Mouse (Mus musculus): ENCODE measurements around the gene Pcgf2. TPM values are rescaled to one million over a fixed set of nuclear protein-coding genes. Genes with fewer than 3 reads are reported as not detected.

The Pcgf2 gene
- polyA plus RNA-seq, 1 experiment: 24.3 TPM

DNA sequence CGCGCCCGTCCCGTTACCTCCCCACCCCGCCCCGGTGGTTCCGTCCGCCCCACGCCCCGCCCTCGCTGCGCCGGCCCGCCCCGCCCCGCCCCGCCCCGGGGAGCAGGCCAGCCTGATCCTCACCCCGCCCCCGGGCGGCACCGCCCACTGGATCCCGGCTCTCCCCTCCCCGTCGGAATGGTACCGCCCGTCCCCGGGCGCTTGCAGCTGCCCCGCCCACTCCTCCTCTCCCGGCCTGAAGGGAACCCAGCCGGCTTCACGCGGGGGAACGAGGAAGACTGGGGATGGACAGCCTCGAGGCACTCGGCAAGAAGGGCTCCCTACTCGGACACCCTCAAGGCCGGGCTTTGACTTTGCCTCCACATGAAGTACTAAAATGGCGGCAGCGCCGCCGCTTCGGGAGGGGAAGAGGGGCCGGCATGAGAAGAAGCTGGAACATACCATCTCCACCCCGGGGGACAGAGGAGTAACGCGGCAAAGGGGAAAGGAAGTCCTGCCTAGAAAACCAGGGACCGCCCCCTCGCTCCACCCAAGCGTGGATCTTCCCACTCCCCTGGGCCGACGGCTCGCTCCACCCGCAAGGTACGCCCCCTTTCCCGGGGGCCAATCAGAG, 44.5 kb upstream of the Pcgf2 start:
- peak overlapping the region; percentile 57 for H3ac ChIP-seq (ENCODE audit: control insufficient read depth, insufficient read length)
- no peaks in the 10 kb centered on the region for H3K27me3 ChIP-seq (ENCODE audit: control insufficient read depth, insufficient read depth, insufficient read length)
- H3K4me2 ChIP-seq (ENCODE audit: low read depth): peak overlapping the region; percentile 86
- peaks cover 6% of the 10 kb centered on the region for H3K36me3 ChIP-seq (ENCODE audit: control insufficient read depth, insufficient read depth)
- TF ChIP-seq MYOG (IDR thresholded peaks at IDR 0.05; ENCODE audit: control insufficient read depth in 1 of 3, insufficient read depth in 1 of 3, insufficient read length in 2 of 3, low read depth in 2 of 3) (peak in 1 of 3 experiments; percentile 47), E2F4 (IDR thresholded peaks at IDR 0.05; ENCODE audit: insufficient read depth) (no peak), MYOD1 (IDR thresholded peaks at IDR 0.05; ENCODE audit: control insufficient read depth in 1 of 3, insufficient read length in 2 of 3, low read depth in 2 of 3) (peak in 1 of 3 experiments; percentile 9), POLR2AphosphoS2 (IDR thresholded peaks at IDR 0.05; ENCODE audit: insufficient read length, low read depth) (peak; percentile 87), POLR2A (IDR thresholded peaks at IDR 0.05; ENCODE audit: insufficient read length, low read depth) (no peak)
- H3K79me2 ChIP-seq (ENCODE audit: control insufficient read depth, insufficient read depth): peaks cover 44% of the 10 kb centered on the region
- H3K4me3 ChIP-seq: peak overlapping the region; percentile 44

DNA sequence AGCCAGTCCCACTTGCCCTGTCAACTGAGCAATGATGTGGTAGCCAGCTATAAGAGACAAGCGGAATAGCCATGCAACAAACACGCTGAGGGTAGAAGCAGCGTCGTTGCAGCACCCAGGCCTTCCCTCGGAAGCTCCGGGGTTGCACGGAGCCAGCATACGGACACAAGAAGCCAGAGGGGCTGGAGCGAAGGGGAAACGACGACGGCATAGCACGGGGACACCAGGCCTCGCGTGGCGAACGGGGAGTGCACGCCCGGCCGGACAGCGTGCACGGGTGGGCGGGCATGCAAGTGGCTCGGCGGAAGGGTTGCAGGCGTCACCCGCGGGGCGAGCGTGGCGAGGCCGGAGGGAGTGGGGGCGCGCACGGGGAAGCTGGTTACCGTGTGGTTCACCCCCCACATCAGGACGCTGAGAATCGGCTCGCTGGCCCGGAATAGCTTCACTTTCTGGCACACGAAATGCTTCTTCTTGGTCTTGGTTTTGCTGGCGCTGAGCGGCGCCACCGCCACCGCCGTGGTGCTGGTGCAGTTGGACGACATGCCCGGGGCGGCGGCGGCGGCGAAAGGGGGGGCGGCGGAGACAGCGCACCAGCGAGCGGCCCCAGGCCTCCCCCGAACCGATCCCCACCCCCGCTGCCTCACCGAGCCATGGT, 43.9 kb upstream of the Pcgf2 start, which contains the start of gene Pip4k2b:
Pip4k2b (minus strand) TSS at position 642 of the 655 bp plus-strand sequence.
- peak within 1 kb of the TSS; percentile 44 for H3K4me3 ChIP-seq
- peak in 1 of 3 experiments; percentile 21 for TF ChIP-seq MYOD1 (IDR thresholded peaks at IDR 0.05; ENCODE audit: control insufficient read depth in 1 of 3, insufficient read length in 2 of 3, low read depth in 2 of 3)
- no peak for TF ChIP-seq TCF3 (IDR thresholded peaks at IDR 0.05; ENCODE audit: insufficient read length, low read depth)
- TF ChIP-seq SRF (IDR thresholded peaks at IDR 0.05; ENCODE audit: control insufficient read depth, insufficient read length, low read depth): no peak
- no peak for TF ChIP-seq REST (IDR thresholded peaks at IDR 0.05; ENCODE audit: insufficient read depth, insufficient read length)
- TF ChIP-seq USF1 (IDR thresholded peaks at IDR 0.05; ENCODE audit: low read depth): no peak
- TF ChIP-seq POLR2A (IDR thresholded peaks at IDR 0.05; ENCODE audit: insufficient read length, low read depth): peak; percentile 59
- TF ChIP-seq MAX (IDR thresholded peaks at IDR 0.05; ENCODE audit: low read depth): peak; percentile 33
- peak; percentile 56 for TF ChIP-seq POLR2AphosphoS2 (IDR thresholded peaks at IDR 0.05; ENCODE audit: insufficient read length, low read depth)
- TF ChIP-seq CEBPB (IDR thresholded peaks at IDR 0.05; ENCODE audit: insufficient read depth, poor library complexity, severe bottlenecking): no peak
- TF ChIP-seq E2F4 (IDR thresholded peaks at IDR 0.05; ENCODE audit: insufficient read depth): no peak
- TF ChIP-seq TCF12 (IDR thresholded peaks at IDR 0.05; ENCODE audit: insufficient read depth, poor library complexity, severe bottlenecking): no peak
- peak in 2 of 3 experiments; percentile 13 to 16 for TF ChIP-seq MYOG (IDR thresholded peaks at IDR 0.05; ENCODE audit: control insufficient read depth in 1 of 3, insufficient read depth in 1 of 3, insufficient read length in 2 of 3, low read depth in 2 of 3)
- H3K27me3 ChIP-seq (ENCODE audit: control insufficient read depth, insufficient read depth, insufficient read length): no peaks in the 10 kb centered on the region
- peak within 1 kb of the TSS; percentile 57 for H3ac ChIP-seq (ENCODE audit: control insufficient read depth, insufficient read length)
- H3K4me2 ChIP-seq (ENCODE audit: low read depth): peak within 1 kb of the TSS; percentile 95
- peaks cover 51% of the 10 kb centered on the region for H3K79me2 ChIP-seq (ENCODE audit: control insufficient read depth, insufficient read depth)
- peaks cover 6% of the 10 kb centered on the region for H3K36me3 ChIP-seq (ENCODE audit: control insufficient read depth, insufficient read depth)

DNA sequence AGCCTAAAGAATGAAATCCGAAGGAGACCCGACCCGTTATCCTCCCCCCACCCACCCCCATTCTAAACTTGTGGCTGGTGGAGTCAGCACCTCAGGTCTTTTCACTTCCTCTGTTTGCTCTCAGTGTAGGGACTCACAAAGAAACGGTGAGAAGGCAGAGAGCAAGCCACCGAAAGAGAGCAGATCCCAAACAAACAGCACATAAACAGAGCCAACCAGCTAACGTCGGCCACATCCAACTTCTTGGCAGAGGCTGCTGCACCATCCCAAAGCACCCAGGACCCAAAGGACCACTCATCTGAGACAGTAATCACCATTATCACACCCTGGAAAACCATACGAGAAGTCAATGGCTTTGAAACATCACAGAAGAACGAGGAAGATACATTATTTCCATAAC, 43.1 kb upstream of the Pcgf2 start:
- peaks cover 6% of the 10 kb centered on the region for H3K36me3 ChIP-seq (ENCODE audit: control insufficient read depth, insufficient read depth)
- H3K79me2 ChIP-seq (ENCODE audit: control insufficient read depth, insufficient read depth): peaks cover 58% of the 10 kb centered on the region
- H3ac ChIP-seq (ENCODE audit: control insufficient read depth, insufficient read length): peak overlapping the region; percentile 57
- H3K4me2 ChIP-seq (ENCODE audit: low read depth): peak overlapping the region; percentile 95
- TF ChIP-seq POLR2A (IDR thresholded peaks at IDR 0.05; ENCODE audit: insufficient read length, low read depth): no peak
- H3K27me3 ChIP-seq (ENCODE audit: control insufficient read depth, insufficient read depth, insufficient read length): no peaks in the 10 kb centered on the region
- peak overlapping the region; percentile 44 for H3K4me3 ChIP-seq

DNA sequence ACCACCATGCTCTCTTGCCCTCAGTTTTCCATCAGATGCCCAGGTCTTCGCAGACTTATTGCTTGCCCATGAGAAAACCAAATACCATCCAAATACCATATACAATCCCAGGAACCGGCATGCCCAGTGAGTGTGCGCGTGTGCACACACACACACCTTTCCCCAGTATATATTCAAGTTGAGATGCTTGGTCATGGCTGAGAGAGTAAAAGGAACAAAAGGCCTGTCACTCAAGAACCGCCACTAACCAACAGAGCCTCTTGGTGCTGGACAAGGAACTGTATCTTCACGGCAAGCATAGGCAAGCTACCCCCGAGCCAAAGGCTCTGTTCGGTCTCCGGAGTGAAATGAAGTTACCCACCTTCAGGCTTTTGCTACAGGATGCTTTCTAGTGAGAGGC, 42.3 kb upstream of the Pcgf2 start:
- TF ChIP-seq REST (IDR thresholded peaks at IDR 0.05; ENCODE audit: insufficient read depth, insufficient read length) (no peak), TCF3 (IDR thresholded peaks at IDR 0.05; ENCODE audit: insufficient read length, low read depth) (no peak), MYOD1 (IDR thresholded peaks at IDR 0.05; ENCODE audit: control insufficient read depth in 1 of 3, insufficient read length in 2 of 3, low read depth in 2 of 3) (no peak)
- H3ac ChIP-seq (ENCODE audit: control insufficient read depth, insufficient read length): no peak overlapping the region
- peak overlapping the region; percentile 95 for H3K4me2 ChIP-seq (ENCODE audit: low read depth)
- no peaks in the 10 kb centered on the region for H3K27me3 ChIP-seq (ENCODE audit: control insufficient read depth, insufficient read depth, insufficient read length)
- no peaks in the 10 kb centered on the region for H3K36me3 ChIP-seq (ENCODE audit: control insufficient read depth, insufficient read depth)
- H3K4me3 ChIP-seq: peak overlapping the region; percentile 44
- H3K79me2 ChIP-seq (ENCODE audit: control insufficient read depth, insufficient read depth): peaks cover 64% of the 10 kb centered on the region

DNA sequence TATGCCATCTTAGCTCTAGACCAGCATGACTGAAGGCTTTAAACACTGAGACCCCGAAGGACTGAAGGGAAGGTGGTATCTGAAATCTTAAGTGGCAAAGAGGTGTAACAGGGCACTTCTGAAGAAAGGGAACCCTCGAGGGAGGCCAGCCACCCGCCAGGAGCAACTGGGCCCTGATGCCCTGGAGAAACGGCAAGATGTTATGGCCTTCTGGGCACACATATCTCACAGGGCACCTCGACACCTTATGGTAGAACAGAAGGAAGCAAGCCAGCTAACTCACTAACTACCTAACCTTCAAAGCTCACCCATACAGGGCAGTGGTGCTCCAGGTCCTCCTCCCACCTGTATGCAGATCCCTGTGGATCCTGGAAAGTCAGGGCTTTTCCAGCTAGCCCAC, 41.9 kb upstream of the Pcgf2 start:
- Histone ChIP-seq H3ac (ENCODE audit: control insufficient read depth, insufficient read length) (no peak overlapping the region), H3K4me3 (peak overlapping the region; percentile 44), H3K36me3 (ENCODE audit: control insufficient read depth, insufficient read depth) (no peaks in the 10 kb centered on the region), H3K4me2 (ENCODE audit: low read depth) (peak overlapping the region; percentile 95), H3K79me2 (ENCODE audit: control insufficient read depth, insufficient read depth) (peaks cover 64% of the 10 kb centered on the region), H3K27me3 (ENCODE audit: control insufficient read depth, insufficient read depth, insufficient read length) (no peaks in the 10 kb centered on the region)
- TF ChIP-seq CEBPB (IDR thresholded peaks at IDR 0.05; ENCODE audit: insufficient read depth, poor library complexity, severe bottlenecking) (no peak), USF1 (IDR thresholded peaks at IDR 0.05; ENCODE audit: low read depth) (no peak), E2F4 (IDR thresholded peaks at IDR 0.05; ENCODE audit: insufficient read depth) (no peak), MAX (IDR thresholded peaks at IDR 0.05; ENCODE audit: low read depth) (no peak), MYOD1 (IDR thresholded peaks at IDR 0.05; ENCODE audit: control insufficient read depth in 1 of 3, insufficient read length in 2 of 3, low read depth in 2 of 3) (no peak), TCF3 (IDR thresholded peaks at IDR 0.05; ENCODE audit: insufficient read length, low read depth) (no peak), SRF (IDR thresholded peaks at IDR 0.05; ENCODE audit: control insufficient read depth, insufficient read length, low read depth) (no peak), POLR2A (IDR thresholded peaks at IDR 0.05; ENCODE audit: insufficient read length, low read depth) (no peak), POLR2AphosphoS2 (IDR thresholded peaks at IDR 0.05; ENCODE audit: insufficient read length, low read depth) (no peak), MYOG (IDR thresholded peaks at IDR 0.05; ENCODE audit: control insufficient read depth in 1 of 3, insufficient read depth in 1 of 3, insufficient read length in 2 of 3, low read depth in 2 of 3) (no peak), TCF12 (IDR thresholded peaks at IDR 0.05; ENCODE audit: insufficient read depth, poor library complexity, severe bottlenecking) (no peak), REST (IDR thresholded peaks at IDR 0.05; ENCODE audit: insufficient read depth, insufficient read length) (no peak)

Data from myocyte (in vitro differentiated cells).